ENCODE assay signal across 8 mouse cellular contexts in the genomic region with DNA sequence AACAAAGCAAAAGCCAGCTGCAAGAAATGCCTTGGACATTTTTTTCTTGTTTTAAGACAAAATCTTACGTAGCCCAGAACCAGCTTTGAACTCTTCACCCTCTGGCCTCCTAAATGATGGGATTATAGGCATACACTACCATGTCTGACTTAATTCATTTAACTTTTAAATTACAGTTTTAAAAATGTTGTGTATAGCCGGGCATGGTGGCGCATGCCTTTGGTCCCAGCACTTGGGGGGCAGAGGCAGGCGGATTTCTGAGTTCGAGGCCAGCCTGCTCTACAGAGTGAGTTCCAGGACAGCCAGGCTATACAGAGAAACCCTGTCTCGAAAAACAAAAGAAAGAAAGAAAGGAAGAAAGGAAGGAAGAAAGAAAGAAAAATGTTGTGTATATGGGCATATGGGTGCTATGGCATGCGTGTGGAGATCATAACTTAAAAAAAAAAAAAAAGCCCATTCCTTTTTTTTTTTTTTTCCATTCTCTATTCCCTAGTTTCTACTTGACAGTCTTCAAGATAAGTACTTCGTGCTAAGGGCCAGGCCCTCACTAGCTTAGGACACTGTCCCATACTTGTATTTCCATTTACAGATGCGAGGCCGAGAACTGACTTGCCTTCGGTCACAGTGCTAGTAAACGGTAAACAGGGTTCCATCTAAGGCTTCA. TPM values are rescaled to one million over a fixed set of nuclear protein-coding genes. Genes with fewer than 3 reads are reported as not detected.
DNase-seq lines count a peak whose midpoint lies in the region; ATAC-seq and TF ChIP-seq lines count a peak whose summit lies in the region.

No protein-coding gene starts in this region.

- peak overlapping the region; percentile 23 for H3ac ChIP-seq in myocyte (ENCODE audit: control insufficient read depth, insufficient read length)

- no peak for DNase-seq in left cerebral cortex, adult 2 months (ENCODE audit: extremely low spot score in 1 of 2, low spot score in 2 of 2)
- DNase-seq in left cerebral cortex, postnatal 14 days (ENCODE audit: low spot score in 2 of 2): no peak
- DNase-seq in hindlimb bud, embryonic 11.5 days (ENCODE audit: extremely low spot score, low read depth, low spot score): peak; percentile 8
- DNase-seq in frontal cortex, postnatal 10 days (ENCODE audit: low spot score in 2 of 2): no peak
- no peak for DNase-seq in thymus, postnatal 0 days (ENCODE audit: low spot score)
- no peak for DNase-seq in right cerebral cortex, postnatal 14 days

- intact Hi-C loops in left cerebral cortex, adult 2 months (cut with DNase I): loop anchor here (1.0 to 5.0 kb wide), 2 partner anchors 39 to 312 kb away; a partner anchor contains a TSS
- intact Hi-C loops in left cerebral cortex, postnatal 14 days (cut with DNase I): no loop called here

- no peaks in the 10 kb centered on the region for H3K27me3 ChIP-seq in embryonic facial prominence, embryonic 13.5 days
- no peaks in the 10 kb centered on the region for H3K27me3 ChIP-seq in myocyte (ENCODE audit: control insufficient read depth, insufficient read depth, insufficient read length)

- H3K9ac ChIP-seq in embryonic facial prominence, embryonic 13.5 days: peak overlapping the region; percentile 88

- TF ChIP-seq CTCF in left cerebral cortex, adult 2 months (IDR thresholded peaks at IDR 0.05): no peak

- peaks cover 7% of the 10 kb centered on the region; the same call in 1 of the 2 replicates for H3K4me1 ChIP-seq in embryonic facial prominence, embryonic 13.5 days

- ATAC-seq in embryonic facial prominence, embryonic 13.5 days (ENCODE audit: insufficient number of reproducible peaks, insufficient read depth, low FRiP score, low TSS enrichment, low read depth): no peak

- H3K27ac ChIP-seq in left cerebral cortex, adult 2 months: peak overlapping the region; percentile 98
- H3K27ac ChIP-seq in embryonic facial prominence, embryonic 13.5 days: peak overlapping the region; percentile 97

- H3K9me3 ChIP-seq in embryonic facial prominence, embryonic 13.5 days: no peaks in the 10 kb centered on the region

- peak overlapping the region; percentile 66 for H3K4me2 ChIP-seq in embryonic facial prominence, embryonic 13.5 days
- peak overlapping the region; percentile 76 for H3K4me2 ChIP-seq in myocyte (ENCODE audit: low read depth)

- peaks cover 17% of the 10 kb centered on the region for H3K79me2 ChIP-seq in myocyte (ENCODE audit: control insufficient read depth, insufficient read depth)

- no peak for TF ChIP-seq POLR2A in myocyte (IDR thresholded peaks at IDR 0.05; ENCODE audit: insufficient read length, low read depth)

- WGBS in embryonic facial prominence, embryonic 13.5 days: 37% methylated on average over 12 of the region's 12 CpGs

- H3K4me3 ChIP-seq in left cerebral cortex, adult 2 months: peak overlapping the region; percentile 98
- peak overlapping the region; percentile 87 for H3K4me3 ChIP-seq in embryonic facial prominence, embryonic 13.5 days
- H3K4me3 ChIP-seq in myocyte: peak overlapping the region; percentile 70

- peaks cover 20% of the 10 kb centered on the region for H3K36me3 ChIP-seq in embryonic facial prominence, embryonic 13.5 days
- peaks cover 10% of the 10 kb centered on the region for H3K36me3 ChIP-seq in myocyte (ENCODE audit: control insufficient read depth, insufficient read depth)

TF ChIP-seq in myocyte, 11 proteins besides CTCF, POLR2A, EP300 and RAD21:
- TF ChIP-seq POLR2AphosphoS2 (IDR thresholded peaks at IDR 0.05; ENCODE audit: insufficient read length, low read depth): no peak
- no peak for TF ChIP-seq REST (IDR thresholded peaks at IDR 0.05; ENCODE audit: insufficient read depth, insufficient read length)
- no peak for TF ChIP-seq SRF (IDR thresholded peaks at IDR 0.05; ENCODE audit: control insufficient read depth, insufficient read length, low read depth)
- no peak for TF ChIP-seq TCF3 (IDR thresholded peaks at IDR 0.05; ENCODE audit: insufficient read length, low read depth)
- TF ChIP-seq MYOD1 (IDR thresholded peaks at IDR 0.05; ENCODE audit: control insufficient read depth in 1 of 3, insufficient read length in 2 of 3, low read depth in 2 of 3): no peak
- TF ChIP-seq E2F4 (IDR thresholded peaks at IDR 0.05; ENCODE audit: insufficient read depth): no peak
- no peak for TF ChIP-seq MAX (IDR thresholded peaks at IDR 0.05; ENCODE audit: low read depth)
- TF ChIP-seq USF1 (IDR thresholded peaks at IDR 0.05; ENCODE audit: low read depth): no peak
- TF ChIP-seq CEBPB (IDR thresholded peaks at IDR 0.05; ENCODE audit: insufficient read depth, poor library complexity, severe bottlenecking): no peak
- no peak for TF ChIP-seq TCF12 (IDR thresholded peaks at IDR 0.05; ENCODE audit: insufficient read depth, poor library complexity, severe bottlenecking)
- TF ChIP-seq MYOG (IDR thresholded peaks at IDR 0.05; ENCODE audit: control insufficient read depth in 1 of 3, insufficient read depth in 1 of 3, insufficient read length in 2 of 3, low read depth in 2 of 3): no peak

RNA-seq across cellular contexts. Expression of a gene that starts 0.7 kb away (rescaled TPM):
- total RNA-seq in left cerebral cortex, adult 2 months (2021): 10 to 100 TPM; 37.7 to 42.4 TPM
- total RNA-seq in left cerebral cortex, postnatal 14 days (2021): 10 to 100 TPM; 39.6 to 45.4 TPM
- 64.7 and 74.5 TPM in 2 replicates for polyA plus RNA-seq in embryonic facial prominence, embryonic 13.5 days (2015; fragmentation: Nextera tagmentation; extraction: Ambion mirVana)
- 32.8 TPM for polyA plus RNA-seq in myocyte (2012; fragmentation: generic; extraction: Trizol)
- 110 and 118 TPM in 2 replicates for polyA plus RNA-seq in thymus, postnatal 0 days (2015; fragmentation: Nextera tagmentation; extraction: Ambion mirVana)

RNA-seq across cellular contexts. Expression of a gene that starts 38.6 kb away (rescaled TPM):
- total RNA-seq in left cerebral cortex, adult 2 months (2021): 10 to 100 TPM; 20.8 to 23.3 TPM
- 10 to 100 TPM; 29.4 to 34.1 TPM for total RNA-seq in left cerebral cortex, postnatal 14 days (2021)
- 207 and 238 TPM in 2 replicates for polyA plus RNA-seq in embryonic facial prominence, embryonic 13.5 days (2015; fragmentation: Nextera tagmentation; extraction: Ambion mirVana)
- 27.1 TPM for polyA plus RNA-seq in myocyte (2012; fragmentation: generic; extraction: Trizol)
- polyA plus RNA-seq in thymus, postnatal 0 days (2015; fragmentation: Nextera tagmentation; extraction: Ambion mirVana): 212 and 214 TPM in 2 replicates
